Mouse (Mus musculus): ENCODE data around the gene Tnfrsf25.

The Tnfrsf25 gene

DNA sequence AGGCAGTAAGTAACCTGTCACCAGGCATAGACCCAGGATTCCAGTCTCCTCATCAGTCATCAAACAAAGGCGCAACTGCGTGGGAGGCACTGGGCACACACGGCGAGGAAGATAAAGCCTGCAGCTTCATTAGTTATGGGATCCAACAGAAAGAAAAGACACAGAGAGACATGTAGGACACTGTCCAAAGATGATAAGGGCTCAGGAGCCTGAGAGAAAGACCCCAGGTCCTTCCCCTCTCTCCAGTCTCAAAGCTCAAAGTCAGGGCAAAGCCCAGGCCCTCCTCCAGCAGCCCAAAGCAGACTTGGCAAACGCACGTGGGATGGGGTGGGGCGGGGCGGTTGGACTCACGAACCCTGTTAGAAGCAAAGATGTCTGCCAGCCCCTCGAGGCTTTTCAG lies 29.7 kb downstream of the Tnfrsf25 start:
- no peak for DNase-seq

DNA sequence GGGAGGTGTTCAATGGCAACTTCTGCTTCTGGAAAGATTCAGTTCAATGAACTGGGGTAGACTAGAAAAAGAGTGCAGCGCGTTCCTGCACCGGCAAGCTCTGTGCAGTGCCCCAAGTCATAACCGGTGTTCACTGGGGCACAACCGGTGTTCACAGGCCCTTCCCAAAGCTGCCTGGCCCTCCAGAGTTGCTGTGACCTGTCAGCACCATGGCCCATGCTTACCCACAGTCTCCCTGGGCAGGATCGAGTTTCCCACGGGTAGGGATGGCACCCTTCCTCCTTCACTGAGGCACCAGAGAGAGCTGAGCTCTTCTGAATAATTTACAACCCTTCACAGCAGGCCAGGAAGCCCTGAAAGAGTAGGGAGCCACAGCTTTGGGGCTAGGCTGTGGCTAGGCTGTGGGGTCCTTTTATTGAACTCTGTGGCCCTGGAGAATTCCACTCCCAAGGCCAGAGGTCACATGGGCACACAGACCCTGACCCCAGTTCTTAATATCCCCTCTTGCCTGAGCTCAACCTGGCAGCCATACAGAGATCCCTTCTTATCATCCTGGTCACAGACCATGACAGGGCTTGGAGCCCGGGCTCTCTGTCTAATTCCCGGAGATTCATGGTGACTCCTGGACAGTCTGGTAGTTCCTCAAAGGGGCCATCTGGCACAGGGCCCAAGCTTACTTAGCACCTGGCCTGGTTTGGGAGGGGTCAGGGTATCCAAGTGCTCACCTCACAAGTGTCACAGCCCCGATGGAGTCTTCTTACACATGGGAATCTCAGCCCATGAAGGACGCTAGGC lies 30.5 kb downstream of the Tnfrsf25 start:
- DNase-seq, result no peak

DNA sequence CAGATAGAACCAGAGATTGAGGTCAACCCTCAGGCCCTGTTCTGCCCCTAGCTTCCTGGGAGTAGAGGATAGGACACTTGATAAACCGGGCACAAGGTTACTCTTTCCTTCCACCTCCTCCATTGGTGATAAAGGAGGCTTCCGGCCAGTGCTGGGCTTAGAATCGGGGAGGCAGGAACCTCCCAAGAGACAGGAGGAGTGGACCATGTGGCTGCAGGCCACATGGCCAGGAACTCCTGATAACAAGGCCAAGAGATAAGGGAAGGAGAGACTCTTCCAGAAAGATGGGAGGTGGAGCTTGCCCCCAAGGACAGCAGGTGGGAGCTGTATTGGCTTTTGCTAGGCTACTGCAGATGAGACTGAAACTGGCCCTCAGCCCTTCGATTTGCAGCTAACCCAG lies 34.8 kb downstream of the Tnfrsf25 start:
- peak; percentile 91 for DNase-seq

DNA sequence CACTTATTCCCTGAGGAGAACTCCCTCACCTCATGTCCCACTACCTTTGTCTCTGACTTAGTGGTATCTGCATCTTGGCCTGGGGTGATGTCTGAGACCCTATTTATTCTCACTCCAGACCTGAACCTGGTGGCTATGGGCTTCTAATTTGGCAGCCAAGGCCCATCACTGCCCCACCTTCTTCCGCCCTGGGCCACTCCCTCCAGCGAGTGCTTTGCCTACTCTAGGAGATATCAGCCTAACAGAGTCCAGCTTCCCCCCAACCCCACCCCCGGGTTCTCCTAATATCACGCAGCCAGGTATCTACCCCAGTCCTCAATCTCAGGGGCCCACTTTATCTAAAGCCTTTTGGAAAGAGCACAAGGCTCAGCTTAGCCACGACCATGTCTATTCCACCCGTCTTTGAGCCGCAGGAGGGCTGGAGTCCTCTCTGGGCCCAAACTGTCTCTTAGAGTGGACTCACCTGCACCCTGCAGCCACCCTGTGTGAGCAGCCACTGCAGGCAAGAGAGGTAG lies 35.8 kb downstream of the Tnfrsf25 start:
- peak; percentile 93 for DNase-seq

GRCm38 (mm10) chr4:152151966-152152544 lies 36.3 kb downstream of the Tnfrsf25 start, which contains the start of gene Espn:
Espn (minus strand) TSS chr4:152152371.
- DNase-seq, result peak; percentile 97

DNA sequence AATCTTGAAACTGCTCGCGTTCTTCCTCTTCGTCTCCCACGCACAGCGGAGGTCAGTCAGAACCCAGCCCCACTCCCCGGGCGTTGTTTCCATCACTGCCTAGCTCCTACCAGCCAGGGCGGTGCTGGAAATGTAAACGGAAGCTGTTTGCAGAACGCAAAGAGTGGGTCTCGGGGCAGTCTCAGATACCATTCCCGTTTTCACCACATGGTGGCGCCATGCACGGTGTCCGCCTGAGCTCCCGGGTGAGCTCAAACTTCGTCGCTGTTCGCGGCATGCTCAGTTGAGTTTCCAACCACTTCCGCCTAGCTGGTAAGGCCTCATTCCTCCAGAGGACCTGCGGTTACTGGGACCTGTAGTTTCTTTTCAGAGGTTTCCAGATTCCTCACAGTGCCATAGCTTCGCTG lies 38.0 kb downstream of the Tnfrsf25 start:
- DNase-seq, result peak; percentile 98

- DNase-seq, result no peak
These were observed 39.3 kb downstream of the Tnfrsf25 start for GRCm38 (mm10) chr4:152155019-152155418.

GRCm38 (mm10) chr4:152157779-152158584 lies 42.2 kb downstream of the Tnfrsf25 start:
- no peak for DNase-seq

DNA sequence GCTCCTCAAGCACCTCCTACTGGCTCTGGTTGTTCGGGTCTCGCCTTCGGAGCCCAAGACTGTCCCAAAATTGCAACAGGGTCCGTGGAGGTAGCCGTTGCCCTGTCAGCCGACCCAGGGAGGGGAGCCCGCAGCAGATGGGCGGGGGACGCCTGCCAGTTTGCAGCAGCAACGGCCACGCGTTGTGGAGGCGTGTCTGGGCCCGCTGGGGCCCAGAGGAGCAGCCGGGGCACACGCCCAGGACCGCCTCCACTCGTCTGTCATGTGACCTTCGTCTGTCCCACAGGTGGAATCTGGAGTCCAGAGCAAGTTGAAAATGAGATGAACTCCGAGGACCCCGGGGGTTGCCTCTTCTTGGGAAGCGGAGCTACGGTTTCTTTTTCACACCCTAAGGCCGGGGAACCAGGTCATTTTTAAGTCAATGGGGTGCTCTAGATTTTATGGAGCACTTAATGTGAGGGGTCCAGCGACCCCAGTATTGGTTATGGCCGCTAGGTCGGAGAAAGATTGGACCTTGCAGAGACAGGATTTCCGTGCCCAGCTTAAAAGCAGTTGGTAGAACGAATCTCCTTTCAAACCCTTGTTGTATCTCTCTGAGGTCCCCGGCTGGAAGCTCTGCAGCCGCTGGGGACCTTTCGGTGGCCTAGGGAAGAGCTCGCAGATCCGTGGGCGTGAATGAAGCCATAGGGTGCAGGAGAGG lies 43.0 kb downstream of the Tnfrsf25 start, which contains the start of gene Hes2:
Gene Hes2, plus strand, starts transcription at position 283 of the 700 bp plus-strand sequence.
- DNase-seq, result peak; percentile 93

DNA sequence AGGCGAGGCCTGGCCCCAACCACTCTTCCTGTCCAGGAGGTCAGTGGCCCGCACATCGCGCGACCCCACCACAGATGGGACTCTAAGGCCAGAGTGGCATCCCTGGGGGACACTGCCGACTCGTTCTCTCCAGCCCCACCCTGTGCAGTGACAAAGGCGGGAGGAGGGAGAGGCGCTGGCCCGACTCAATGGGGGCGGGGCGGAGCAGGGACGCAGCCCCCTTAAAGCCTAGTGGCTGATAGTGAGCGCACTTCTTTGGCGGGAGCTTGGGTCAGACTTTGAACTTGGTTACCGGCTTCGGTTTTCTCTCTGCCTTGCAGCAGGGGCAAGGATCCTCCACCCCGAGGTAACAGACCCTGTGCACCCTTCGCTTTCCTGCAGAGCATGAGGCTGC lies 43.5 kb downstream of the Tnfrsf25 start:
- peak; percentile 93 for DNase-seq

DNA sequence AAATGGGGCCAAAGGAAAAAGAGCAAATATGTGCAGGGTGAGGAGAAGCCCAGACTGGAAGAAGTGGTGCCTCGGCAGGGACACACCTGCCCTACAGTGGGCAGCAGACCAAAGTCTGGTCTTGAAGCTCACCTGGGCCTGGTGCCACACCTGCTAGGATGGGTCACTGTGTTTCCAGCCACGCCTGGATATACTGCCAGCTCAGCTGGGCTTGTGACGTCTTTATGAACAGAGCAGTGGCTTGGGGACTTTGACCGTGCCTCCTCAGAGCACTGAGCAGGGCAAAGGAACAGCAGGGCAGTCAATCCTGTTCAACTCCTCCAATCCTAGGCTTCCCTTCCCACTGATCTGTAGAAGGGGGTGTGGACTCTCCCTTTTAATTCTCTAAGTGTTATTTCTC lies 45.0 kb downstream of the Tnfrsf25 start:
- no peak for DNase-seq

- DNase-seq, result no peak
These were observed 45.9 kb downstream of the Tnfrsf25 start for GRCm38 (mm10) chr4:152161601-152162000.

DNA sequence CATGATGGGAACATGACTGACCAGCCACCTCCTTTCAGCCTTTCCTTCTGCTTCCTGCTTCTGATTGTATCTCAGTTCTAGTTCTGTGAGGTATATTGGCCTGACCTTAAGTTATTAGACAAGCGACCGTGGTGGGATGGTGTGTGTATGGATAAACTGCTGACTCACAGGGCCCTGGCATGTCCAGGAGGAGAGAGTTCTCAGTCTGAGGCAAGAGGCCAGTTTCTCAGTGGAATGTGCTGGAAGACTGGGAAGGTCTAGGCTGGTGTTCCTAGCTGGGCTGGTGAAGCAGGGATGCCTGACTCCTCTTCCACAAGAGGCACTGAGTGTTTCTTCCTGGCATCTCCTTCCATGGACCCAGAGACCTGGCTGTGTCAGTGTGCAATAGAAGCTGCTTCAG lies 47.0 kb downstream of the Tnfrsf25 start:
- no peak for DNase-seq

DNA sequence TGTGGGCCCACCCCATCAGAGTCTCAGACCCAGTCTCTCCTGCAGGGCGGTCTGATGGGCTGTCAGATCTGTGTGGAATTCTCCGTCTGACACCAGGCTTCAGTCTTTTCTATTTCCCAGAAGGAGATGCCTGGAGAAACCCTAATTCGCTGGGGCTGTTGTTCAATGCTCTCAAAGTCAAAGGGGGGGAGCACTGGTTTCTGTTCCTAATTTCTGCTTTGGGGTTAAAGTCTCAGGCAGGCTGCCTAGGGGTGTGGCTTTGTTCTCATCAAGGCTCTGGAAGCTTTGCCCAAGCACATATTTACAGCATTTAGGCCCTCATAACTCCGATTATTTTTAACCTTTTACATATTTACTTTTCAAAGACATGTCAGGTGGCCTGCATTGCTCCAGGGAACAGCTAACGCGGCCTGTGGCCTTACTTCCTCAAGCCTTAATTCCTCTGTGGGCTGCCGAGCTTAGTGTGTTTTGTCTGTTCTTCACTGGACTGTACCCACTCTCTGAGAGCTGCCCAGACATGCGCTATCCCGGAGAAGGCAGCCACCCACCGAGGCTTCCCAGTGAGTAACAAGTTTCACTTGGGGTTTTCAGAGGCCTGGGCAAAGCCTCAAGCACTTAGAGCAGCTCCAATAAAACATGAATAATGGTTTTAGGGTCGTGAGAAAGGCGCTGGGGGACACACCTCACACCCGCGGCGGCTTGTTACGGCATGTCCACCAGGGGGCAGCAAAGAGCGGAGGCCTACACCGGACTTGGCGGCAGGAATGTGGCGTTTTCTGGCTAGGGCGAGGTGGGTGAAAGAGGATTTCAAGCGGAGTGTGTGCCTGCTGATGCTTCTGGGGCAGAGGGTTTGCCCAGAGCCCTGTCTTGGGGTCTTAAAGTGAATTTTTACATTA lies 49.5 kb downstream of the Tnfrsf25 start:
- peak; percentile 95 for DNase-seq

DNA sequence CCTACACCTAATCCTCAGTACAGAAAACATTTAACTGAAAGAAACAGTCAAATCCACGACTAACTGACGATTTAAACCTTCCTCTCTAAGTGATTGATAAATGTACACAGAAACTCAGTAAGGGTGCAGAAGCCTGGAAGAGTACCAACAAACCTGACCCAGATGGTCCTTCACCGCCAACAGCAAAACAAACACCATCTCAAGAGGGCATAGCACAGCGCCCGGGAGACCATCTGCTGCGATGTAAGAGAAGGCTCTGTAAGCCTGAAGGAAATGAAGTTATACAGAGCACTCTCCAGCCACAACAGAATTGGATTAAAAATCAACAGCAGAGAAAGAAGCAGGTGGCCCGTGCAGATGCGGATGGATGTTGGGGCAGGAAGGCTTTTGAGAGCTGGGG lies 52.3 kb downstream of the Tnfrsf25 start:
- DNase-seq, result no peak

GRCm38 (mm10) chr4:152169103-152169502 lies 53.4 kb downstream of the Tnfrsf25 start:
- no peak for DNase-seq

All from heart, adult 11 months (tissue).